Mouse (Mus musculus): ENCODE results near the gene Sap25.

GRCm38 (mm10) chr5:137670240-137670639, 29.1 kb downstream of the Sap25 start:
- no peak for TF ChIP-seq TCF12 (IDR thresholded peaks at IDR 0.05; ENCODE audit: insufficient read depth, poor library complexity, severe bottlenecking)
- no peak for TF ChIP-seq USF1 (IDR thresholded peaks at IDR 0.05; ENCODE audit: low read depth)
- no peak for TF ChIP-seq POLR2A (IDR thresholded peaks at IDR 0.05; ENCODE audit: insufficient read length, low read depth)
- no peak for TF ChIP-seq MAX (IDR thresholded peaks at IDR 0.05; ENCODE audit: low read depth)
- TF ChIP-seq MYOG (IDR thresholded peaks at IDR 0.05; ENCODE audit: control insufficient read depth in 1 of 3, insufficient read depth in 1 of 3, insufficient read length in 2 of 3, low read depth in 2 of 3) = no peak
- no peak for TF ChIP-seq POLR2AphosphoS2 (IDR thresholded peaks at IDR 0.05; ENCODE audit: insufficient read length, low read depth)
- TF ChIP-seq E2F4 (IDR thresholded peaks at IDR 0.05; ENCODE audit: insufficient read depth) = no peak
- TF ChIP-seq MYOD1 (IDR thresholded peaks at IDR 0.05; ENCODE audit: control insufficient read depth in 1 of 3, insufficient read length in 2 of 3, low read depth in 2 of 3) = no peak

Data from myocyte (in vitro differentiated cells).